Mouse (Mus musculus) limb, embryonic 15.5 days (tissue): ENCODE measurements around the gene Uhrf1bp1. TPM values are rescaled to one million over a fixed set of nuclear protein-coding genes. Genes with fewer than 3 reads are reported as not detected.

Experiments used
- ATAC-seq: fragments of 200-750 bp; cut with Nextera tagmentation; 2 replicates; pipeline ENCODE4 v1.8.0; 2017; ENCODE audit warnings: low read depth, moderate TSS enrichment; ENCODE audit not compliant: insufficient number of reproducible peaks, low FRiP score, low TSS enrichment
- H3K27ac ChIP-seq: fragments of 300-500 bp; sonication (generic); 2 replicates; pipeline ENCODE4 v1.5.1; 2015; ENCODE audit warnings: moderate library complexity, mild to moderate bottlenecking, inconsistent platforms
- H3K27me3 ChIP-seq: fragments of 300-500 bp; sonication (generic); 2 replicates; pipeline ENCODE4 v1.6.1; 2015; ENCODE audit warnings: inconsistent platforms
- H3K36me3 ChIP-seq: fragments of 300-500 bp; sonication (generic); 2 replicates; pipeline ENCODE4 v1.6.1; 2015; ENCODE audit warnings: inconsistent platforms
- H3K4me1 ChIP-seq: fragments of 300-500 bp; sonication (generic); 2 replicates; pipeline ENCODE4 v1.6.1; 2015; ENCODE audit warnings: inconsistent platforms
- H3K4me2 ChIP-seq: fragments of 300-500 bp; sonication (generic); 2 replicates; pipeline ENCODE4 v1.6.1; 2015; ENCODE audit warnings: mild to moderate bottlenecking, inconsistent platforms
- H3K4me3 ChIP-seq: fragments of 300-500 bp; sonication (generic); 2 replicates; pipeline ENCODE4 v1.5.1; 2015; ENCODE audit warnings: mild to moderate bottlenecking, inconsistent platforms
- H3K9ac ChIP-seq: fragments of 300-500 bp; sonication (generic); 2 replicates; pipeline ENCODE4 v1.6.1; 2015; ENCODE audit warnings: inconsistent platforms
- H3K9me3 ChIP-seq: fragments of 300-500 bp; sonication (generic); 2 replicates; pipeline ENCODE4 v1.6.1; 2016; ENCODE audit warnings: inconsistent platforms
- WGBS: fragments of 180-500 bp; shearing (Covaris S2); methylation state at CpG from one replicate; pipeline ENCODE4 v1.1.7; 2015; 5-methylcytosine and 5-hydroxymethylcytosine counted together
- polyA plus RNA-seq: library from polyadenylated mRNA; unstranded; fragments of >200 nt; fragmentation: Nextera tagmentation; extraction: Ambion mirVana; gene quantifications from 2 replicates; pipeline ENCODE4 v1.2.1, GENCODE M21; 2015

The Uhrf1bp1 gene
- polyA plus RNA-seq: 4.5 and 5.7 TPM in 2 replicates

DNA sequence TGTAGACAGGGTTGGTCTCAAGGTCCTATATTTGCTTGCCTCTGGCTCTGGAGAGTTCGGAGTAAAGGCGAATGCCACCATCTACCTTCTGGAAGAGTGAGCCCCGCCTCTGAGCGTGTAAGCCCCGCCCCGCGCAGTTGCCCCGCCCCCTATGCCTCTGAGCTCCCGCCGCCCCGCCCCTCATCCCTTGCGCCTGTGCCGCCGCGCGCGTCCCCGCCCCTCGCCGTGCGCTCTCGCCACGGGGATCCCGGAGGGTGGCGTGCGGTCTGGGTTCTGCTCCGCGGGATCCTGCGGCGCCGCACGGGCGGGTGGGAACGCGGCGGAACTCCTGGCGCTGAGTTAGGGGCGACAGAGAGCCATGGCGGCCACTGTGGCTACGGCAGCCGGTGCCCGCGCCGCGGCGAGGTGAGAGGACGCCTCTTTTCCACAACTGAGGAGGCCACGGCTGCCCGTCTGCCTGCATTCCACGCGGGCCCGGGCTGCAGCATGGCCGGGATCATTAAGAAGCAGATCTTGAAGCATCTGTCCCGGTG, at the start of gene Uhrf1bp1:
Gene Uhrf1bp1, plus strand, starts transcription at position 177 of the 533 bp plus-strand sequence.
- Histone ChIP-seq H3K9ac (peak within 1 kb of the TSS; percentile 80), H3K4me2 (peak within 1 kb of the TSS; percentile 79), H3K36me3 (peaks cover 28% of the 10 kb centered on the region), H3K4me1 (peaks cover 22% of the 10 kb centered on the region), H3K27me3 (no peaks in the 10 kb centered on the region), H3K9me3 (no peaks in the 10 kb centered on the region), H3K27ac (peak within 1 kb of the TSS; percentile 90), H3K4me3 (peak within 1 kb of the TSS; percentile 90)
- under 1% methylated on average over 42 of the region's 54 CpGs for WGBS
- ATAC-seq: peak; percentile 83

DNA sequence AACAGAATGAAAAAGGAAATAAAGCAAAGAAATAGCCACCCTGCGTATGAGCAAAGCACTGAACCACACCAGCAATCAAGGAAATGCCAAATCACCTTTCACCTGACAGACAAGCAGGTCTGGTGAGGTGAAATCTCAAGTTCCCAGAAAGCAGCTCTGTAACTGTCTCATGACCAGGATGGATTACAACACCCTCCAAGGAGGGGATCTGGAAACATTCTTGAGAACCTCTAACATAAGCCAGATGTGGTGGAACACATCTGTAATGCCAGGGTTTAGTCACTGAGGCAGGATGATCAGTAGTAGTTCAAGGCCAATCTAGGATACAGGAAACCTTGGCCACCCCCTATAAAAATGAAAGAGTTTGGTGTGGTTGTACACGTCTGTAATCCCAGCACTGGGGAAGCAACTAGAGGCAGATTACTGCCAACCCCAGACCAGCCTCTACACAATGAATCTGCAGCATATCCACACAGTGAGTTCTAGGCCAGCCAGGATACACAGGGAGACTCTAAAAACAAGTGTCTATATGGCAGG, 48.6 kb upstream of the Uhrf1bp1 start:
- Histone ChIP-seq H3K36me3 (no peaks in the 10 kb centered on the region), H3K27me3 (no peaks in the 10 kb centered on the region), H3K4me2 (no peak overlapping the region), H3K27ac (no peak overlapping the region), H3K9ac (no peak overlapping the region), H3K4me3 (no peak overlapping the region), H3K9me3 (no peaks in the 10 kb centered on the region), H3K4me1 (peaks cover 22% of the 10 kb centered on the region)
- WGBS: 36% methylated on average over 2 of the region's 2 CpGs
- no peak for ATAC-seq

DNA sequence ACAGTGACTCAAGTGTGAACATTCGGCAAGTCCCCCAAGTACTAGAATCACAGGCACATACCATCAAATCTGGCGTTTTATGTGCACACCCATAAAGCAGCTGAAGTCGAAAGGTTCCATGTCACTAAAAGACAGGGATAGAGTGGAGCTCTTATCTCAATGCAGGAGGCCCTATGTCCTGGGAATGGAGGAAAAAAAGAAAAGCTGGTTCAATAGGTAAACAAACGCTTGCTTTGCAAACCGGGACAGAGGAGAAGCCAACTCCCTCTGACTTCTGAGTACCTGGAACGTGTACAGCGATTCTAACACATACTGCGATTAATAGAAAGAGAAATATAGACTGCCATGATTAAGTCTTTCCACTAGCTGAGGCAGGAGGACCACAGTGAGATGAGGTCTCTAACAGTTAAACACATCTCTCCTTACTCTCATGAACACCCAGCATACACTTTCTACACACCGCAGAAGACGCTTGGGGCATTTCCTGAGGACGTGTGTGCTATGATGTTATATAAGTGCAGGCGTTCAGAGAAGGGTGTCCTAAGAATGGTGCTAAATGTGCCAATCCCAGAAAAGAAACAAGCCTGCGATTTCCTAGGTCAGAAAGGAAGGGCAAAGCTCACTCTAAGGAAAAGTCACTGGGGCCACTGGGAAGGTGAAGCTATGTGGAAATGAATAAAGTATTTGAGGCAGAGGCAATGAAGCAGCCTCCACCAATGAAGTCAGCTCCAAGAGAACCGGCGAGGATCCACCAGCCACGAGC, 45.5 kb upstream of the Uhrf1bp1 start:
- ATAC-seq: no peak
- Histone ChIP-seq H3K4me3 (no peak overlapping the region), H3K27ac (no peak overlapping the region), H3K36me3 (no peaks in the 10 kb centered on the region), H3K9me3 (no peaks in the 10 kb centered on the region), H3K4me1 (peaks cover 17% of the 10 kb centered on the region), H3K27me3 (no peaks in the 10 kb centered on the region), H3K4me2 (no peak overlapping the region), H3K9ac (no peak overlapping the region)
- 81% methylated on average over 16 of the region's 16 CpGs for WGBS

DNA sequence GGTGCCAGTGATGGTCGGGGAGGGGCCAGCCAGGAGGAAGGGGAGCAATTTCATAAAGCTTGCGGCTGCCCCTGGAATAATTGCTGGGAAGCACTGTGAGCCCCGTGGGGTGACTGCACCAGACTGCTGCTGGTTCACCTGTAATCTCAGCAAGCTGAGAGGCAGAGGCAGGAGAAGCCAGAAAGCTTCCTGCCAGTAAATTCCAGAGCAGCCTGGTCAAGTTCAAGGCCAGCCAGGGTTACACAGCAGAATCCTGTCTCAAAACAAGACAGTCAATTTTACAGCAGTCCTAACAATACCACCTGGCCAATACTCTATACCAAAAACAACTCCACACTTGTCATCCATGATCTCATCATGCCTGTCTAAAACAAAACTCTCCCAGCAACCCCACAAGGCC, 44.3 kb upstream of the Uhrf1bp1 start:
- 69% methylated on average over 3 of the region's 3 CpGs for WGBS
- ATAC-seq: no peak
- no peaks in the 10 kb centered on the region for H3K9me3 ChIP-seq
- no peaks in the 10 kb centered on the region for H3K36me3 ChIP-seq
- H3K27me3 ChIP-seq: no peaks in the 10 kb centered on the region
- H3K4me3 ChIP-seq: no peak overlapping the region
- H3K27ac ChIP-seq: no peak overlapping the region
- no peak overlapping the region for H3K4me2 ChIP-seq
- peaks cover 5% of the 10 kb centered on the region; the same call in 1 of the 2 replicates for H3K4me1 ChIP-seq
- H3K9ac ChIP-seq: no peak overlapping the region

DNA sequence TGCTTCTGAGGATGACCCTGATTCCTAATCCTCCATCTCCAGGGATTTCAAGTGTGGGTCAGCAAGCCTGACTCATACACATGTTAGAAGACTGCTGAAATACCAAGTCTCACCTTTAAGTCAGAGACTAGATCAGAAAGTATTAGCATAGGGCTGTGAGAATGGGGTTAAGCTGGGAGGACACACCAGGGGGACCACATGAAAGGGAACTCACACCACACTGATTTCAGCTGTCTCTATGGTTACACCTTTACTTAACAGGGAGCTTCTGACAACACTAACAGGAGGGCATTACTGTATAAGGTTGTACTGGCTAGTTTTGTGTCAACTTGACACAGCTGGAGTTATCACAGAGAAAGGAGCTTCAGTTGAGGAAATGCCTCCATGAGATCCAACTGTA, 41.6 kb upstream of the Uhrf1bp1 start:
- Histone ChIP-seq H3K36me3 (no peaks in the 10 kb centered on the region), H3K4me3 (no peak overlapping the region), H3K9me3 (no peaks in the 10 kb centered on the region), H3K4me2 (no peak overlapping the region), H3K27me3 (no peaks in the 10 kb centered on the region), H3K9ac (no peak overlapping the region), H3K27ac (no peak overlapping the region), H3K4me1 (peaks cover 21% of the 10 kb centered on the region)
- no peak for ATAC-seq

DNA sequence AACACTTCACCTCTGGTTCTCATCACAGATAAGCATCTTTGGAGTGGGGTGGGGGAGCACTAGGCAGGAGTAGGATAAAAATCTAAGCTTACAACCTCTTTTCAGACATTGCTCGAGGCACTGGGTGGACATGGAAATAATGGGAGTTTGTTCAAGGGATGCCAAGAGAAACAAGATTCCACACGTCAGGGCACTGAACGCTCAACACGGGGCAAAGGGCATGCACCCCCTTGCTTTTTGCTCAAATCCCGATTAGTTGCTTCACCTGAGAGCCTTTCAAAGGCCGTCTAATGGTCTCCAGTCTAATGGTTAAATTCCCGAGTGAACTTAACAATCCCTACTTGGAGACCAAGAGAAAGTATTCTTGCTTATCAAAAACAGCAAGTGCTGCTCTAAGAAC, 37.2 kb upstream of the Uhrf1bp1 start:
- Histone ChIP-seq H3K9ac (peak overlapping the region; percentile 90), H3K4me1 (peaks cover 25% of the 10 kb centered on the region), H3K4me3 (peak overlapping the region; percentile 92), H3K4me2 (peak overlapping the region; percentile 74), H3K27ac (peak overlapping the region; percentile 90), H3K36me3 (no peaks in the 10 kb centered on the region), H3K27me3 (no peaks in the 10 kb centered on the region), H3K9me3 (no peaks in the 10 kb centered on the region)
- no peak for ATAC-seq
- WGBS: 15% methylated on average over 7 of the region's 7 CpGs

DNA sequence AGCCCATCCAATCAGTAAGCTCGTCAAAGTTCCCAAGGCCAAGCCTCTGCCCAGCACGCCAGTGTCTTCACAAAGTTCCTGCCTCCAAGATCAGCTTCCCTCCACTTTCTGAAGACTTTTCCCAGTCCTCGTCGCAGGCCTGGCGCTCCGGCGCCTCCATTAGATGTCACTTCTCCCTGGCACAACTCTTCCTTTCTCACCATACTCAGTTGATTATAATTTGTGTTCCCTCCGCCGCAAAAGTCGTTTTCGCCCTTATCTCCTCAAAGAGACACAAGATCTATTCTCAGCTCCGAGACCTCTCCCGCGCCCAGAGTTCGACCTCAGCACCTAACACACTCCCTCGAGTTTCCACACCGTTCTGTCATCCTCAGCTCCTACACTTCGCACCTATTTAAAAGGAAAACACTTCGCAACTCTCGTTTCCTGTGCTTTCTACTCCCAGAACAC, 36.7 kb upstream of the Uhrf1bp1 start:
- peaks cover 25% of the 10 kb centered on the region for H3K4me1 ChIP-seq
- no peaks in the 10 kb centered on the region for H3K36me3 ChIP-seq
- peak overlapping the region; percentile 90 for H3K27ac ChIP-seq
- H3K4me2 ChIP-seq: peak overlapping the region; percentile 74
- no peaks in the 10 kb centered on the region for H3K9me3 ChIP-seq
- peak overlapping the region; percentile 92 for H3K4me3 ChIP-seq
- H3K27me3 ChIP-seq: no peaks in the 10 kb centered on the region
- no peak for ATAC-seq
- H3K9ac ChIP-seq: peak overlapping the region; percentile 90
- WGBS: under 1% methylated on average over 20 of the region's 20 CpGs

DNA sequence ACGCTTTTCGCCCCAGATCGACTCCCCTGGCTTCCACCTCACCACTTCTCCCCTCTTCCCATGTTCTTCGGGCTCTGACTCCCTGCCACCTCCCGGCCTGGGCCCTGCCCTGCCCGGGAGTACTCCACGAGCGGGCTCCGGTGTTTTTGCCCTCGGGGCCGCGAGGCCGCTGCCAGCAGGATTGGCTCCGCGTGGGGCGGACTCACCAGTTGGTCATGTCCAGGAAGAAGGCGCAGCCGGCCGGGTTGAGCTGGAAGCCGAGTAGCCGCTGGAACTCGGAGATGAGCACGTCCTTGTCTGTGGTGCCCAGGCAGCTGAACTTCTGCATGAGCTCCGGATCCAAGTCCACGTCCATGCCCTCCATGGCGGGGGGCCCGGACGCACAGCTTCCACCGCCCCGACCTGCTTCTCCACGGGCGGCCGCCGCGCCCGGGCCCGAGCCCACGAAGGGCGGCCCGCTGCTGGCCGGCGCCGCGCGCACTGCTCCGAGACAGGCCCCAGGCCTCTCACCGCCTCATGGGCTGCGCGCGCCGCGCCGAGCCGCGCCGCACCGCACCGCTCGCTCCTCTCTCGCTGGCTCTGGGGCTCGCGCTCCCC, 36.2 kb upstream of the Uhrf1bp1 start:
- no peaks in the 10 kb centered on the region for H3K9me3 ChIP-seq
- no peak; the same call in 1 of the 2 replicates for ATAC-seq
- H3K36me3 ChIP-seq: no peaks in the 10 kb centered on the region
- peaks cover 25% of the 10 kb centered on the region for H3K4me1 ChIP-seq
- peak overlapping the region; percentile 74 for H3K4me2 ChIP-seq
- no peaks in the 10 kb centered on the region for H3K27me3 ChIP-seq
- WGBS: under 1% methylated on average over 59 of the region's 62 CpGs
- peak overlapping the region; percentile 90 for H3K27ac ChIP-seq
- peak overlapping the region; percentile 90 for H3K9ac ChIP-seq
- peak overlapping the region; percentile 92 for H3K4me3 ChIP-seq

DNA sequence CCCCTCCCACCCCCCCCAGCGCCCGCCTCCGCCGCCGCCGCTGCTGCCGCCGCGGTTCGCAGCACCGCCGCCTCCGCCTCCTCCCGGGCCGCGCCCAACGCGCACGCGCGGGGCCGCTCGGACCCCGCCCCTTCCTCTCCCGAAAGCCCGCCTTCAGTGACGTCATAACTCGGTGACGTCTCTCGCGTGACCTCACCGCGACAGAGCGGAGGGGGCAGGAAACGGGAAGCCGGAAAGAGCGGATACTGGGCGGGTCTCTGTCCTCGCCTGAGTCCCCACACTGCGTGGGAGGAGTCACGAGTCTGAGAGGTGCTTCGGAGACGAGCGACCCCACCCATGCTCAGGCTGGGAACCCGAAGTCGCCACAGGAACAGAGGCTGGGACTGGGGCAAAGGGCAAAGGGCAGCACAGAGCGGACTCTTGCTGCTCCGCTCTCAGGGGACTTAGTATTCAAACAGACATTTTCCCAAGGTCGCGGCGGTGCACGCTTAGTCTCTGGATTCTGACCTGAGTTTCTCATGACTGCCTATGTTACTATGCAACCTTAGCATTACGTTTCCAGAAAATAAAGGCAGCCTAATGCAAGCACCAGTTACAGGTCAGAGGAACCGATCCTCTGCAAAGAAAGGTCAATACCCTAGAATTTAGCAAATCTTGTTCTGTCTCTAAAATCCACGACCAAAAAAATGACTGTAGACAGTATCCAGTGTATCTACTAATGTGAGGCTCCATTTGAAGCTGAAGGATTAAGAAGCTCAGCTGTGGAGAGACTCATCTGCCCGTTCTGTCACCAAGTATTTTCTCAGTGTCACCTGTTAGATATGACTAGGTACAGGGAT, 35.5 kb upstream of the Uhrf1bp1 start, which contains the start of gene D17Wsu92e:
Gene D17Wsu92e, minus strand, starts transcription at position 81 of the 839 bp plus-strand sequence.
- peaks cover 25% of the 10 kb centered on the region for H3K4me1 ChIP-seq
- H3K27ac ChIP-seq: peak within 1 kb of the TSS; percentile 90
- H3K4me2 ChIP-seq: peak within 1 kb of the TSS; percentile 74
- no peaks in the 10 kb centered on the region for H3K9me3 ChIP-seq
- peak within 1 kb of the TSS; percentile 92 for H3K4me3 ChIP-seq
- no peaks in the 10 kb centered on the region for H3K36me3 ChIP-seq
- ATAC-seq: peak; percentile 96
- H3K27me3 ChIP-seq: no peaks in the 10 kb centered on the region
- 2% methylated on average over 45 of the region's 56 CpGs for WGBS
- peak within 1 kb of the TSS; percentile 90 for H3K9ac ChIP-seq

DNA sequence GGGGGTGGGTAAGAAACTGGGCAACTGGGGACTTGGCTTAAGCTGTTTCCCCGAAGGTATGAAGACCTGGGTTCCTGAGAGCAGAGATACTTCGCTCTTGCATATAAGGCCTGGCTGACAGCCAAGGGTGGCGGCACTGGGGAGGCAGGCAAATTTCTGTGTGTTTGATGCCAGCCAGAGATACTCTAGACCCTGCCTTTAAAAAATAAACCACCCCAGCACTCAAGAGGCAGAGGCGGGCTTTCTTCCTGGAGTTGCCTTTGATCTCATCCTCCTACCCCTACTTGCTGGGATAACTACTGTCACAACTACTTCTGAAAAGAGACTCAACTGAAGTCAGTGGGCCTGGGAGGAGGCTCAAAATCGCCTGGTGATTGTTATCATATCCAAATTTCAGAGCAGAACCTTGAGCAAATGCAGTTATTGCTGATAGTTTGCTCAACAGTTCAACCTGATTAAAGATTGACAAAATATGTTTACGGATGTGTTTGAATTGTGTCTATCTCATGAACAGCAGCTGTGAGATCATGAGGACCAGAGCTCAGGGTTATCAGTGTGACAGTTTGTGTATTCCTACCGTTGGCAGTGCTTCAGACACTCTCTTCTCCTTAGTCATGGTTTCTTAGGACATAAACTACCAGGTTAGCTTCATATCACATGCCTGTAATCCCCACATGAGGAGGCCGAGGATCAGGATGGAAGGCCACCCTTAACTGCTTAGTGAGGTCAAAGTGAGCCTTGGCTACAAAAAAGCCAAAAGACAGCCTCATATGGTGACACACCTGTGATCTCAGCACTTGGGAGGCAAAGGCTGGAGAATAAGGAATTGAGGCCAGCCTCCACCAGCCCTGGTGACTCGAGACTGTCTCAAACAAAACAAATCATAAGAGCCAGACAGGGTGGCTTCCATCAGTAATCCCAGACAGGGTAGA, 34.6 kb upstream of the Uhrf1bp1 start:
- WGBS: 54% methylated on average over 9 of the region's 9 CpGs
- ATAC-seq: no peak

More for the DNA sequence above, 34.6 kb upstream of the Uhrf1bp1 start:
- H3K36me3 ChIP-seq: no peaks in the 10 kb centered on the region
- peak overlapping the region; percentile 92; the same call in 1 of the 2 replicates for H3K4me3 ChIP-seq
- peak overlapping the region; percentile 62 for H3K4me2 ChIP-seq
- peak overlapping the region; percentile 88 for H3K27ac ChIP-seq
- peaks cover 30% of the 10 kb centered on the region for H3K4me1 ChIP-seq
- no peaks in the 10 kb centered on the region for H3K9me3 ChIP-seq
- H3K27me3 ChIP-seq: no peaks in the 10 kb centered on the region
- no peak overlapping the region for H3K9ac ChIP-seq
